Mouse (Mus musculus) ES-E14 (cell line): ENCODE measurements at regions not wholly inside any gene's neighbourhood (a gene's known extent, or its start where the extent isn't known, plus 50 kb on each side); places are given as distances from the start of the nearest gene placed in this dataset.

Experiments
- DNase-seq: peaks from one replicate; pipeline ENCODE4 v3.0.0-alpha.2; 2013; ENCODE audit warnings: low read depth, low spot score
- H3K27ac ChIP-seq: 2 replicates; pipeline ENCODE4 v1.5.1; 2012; ENCODE audit warnings: low read depth, mild to moderate bottlenecking, low read length, moderate library complexity, mixed read lengths; ENCODE audit not compliant: poor library complexity, insufficient read depth, severe bottlenecking
- H3K36me3 ChIP-seq: 2 replicates; pipeline ENCODE4 v1.6.1; 2012; ENCODE audit warnings: mild to moderate bottlenecking, low read length, moderate library complexity, mixed read lengths; ENCODE audit not compliant: control insufficient read depth, poor library complexity, insufficient read depth, severe bottlenecking
- H3K4me1 ChIP-seq, 2 experiments: fragments of 150-350 bp in 1 of 2; sonication (generic) in 1 of 2; 2 replicates each; pipeline ENCODE4 v1.6.1; 2012; ENCODE audit warnings: low read length in 2 of 2, mild to moderate bottlenecking in 1 of 2, mixed read lengths in 1 of 2; ENCODE audit not compliant: control insufficient read depth in 2 of 2, insufficient read depth in 2 of 2, poor library complexity in 1 of 2
- H3K4me3 ChIP-seq, 2 experiments: fragments of 150-350 bp in 1 of 2; sonication (generic) in 1 of 2; 2 replicates each; pipeline ENCODE4 v1.5.1; 2012; ENCODE audit warnings: low read length in 2 of 2, low read depth in 1 of 2, mild to moderate bottlenecking in 1 of 2, mixed read lengths in 1 of 2; ENCODE audit not compliant: insufficient read depth in 1 of 2, poor library complexity in 1 of 2, severe bottlenecking in 1 of 2
- H3K9ac ChIP-seq: 2 replicates; pipeline ENCODE4 v1.6.1; 2012; ENCODE audit warnings: low read depth, mild to moderate bottlenecking, low read length, mixed read lengths; ENCODE audit not compliant: poor library complexity, insufficient read depth, severe bottlenecking
- H3K9me3 ChIP-seq: fragments of 150-350 bp; sonication (generic); 2 replicates; pipeline ENCODE4 v1.6.1; 2012; ENCODE audit warnings: low read depth, mild to moderate bottlenecking, low read length; ENCODE audit not compliant: control insufficient read depth, insufficient read depth
- CHD2 ChIP-seq: IDR thresholded peaks from 2 replicates; pipeline ENCODE4 v1.6.1; 2014; ENCODE audit warnings: mild to moderate bottlenecking, low read depth, low read length, inconsistent platforms
- HCFC1 ChIP-seq: IDR thresholded peaks from 2 replicates; pipeline ENCODE4 v1.6.1; 2012; ENCODE audit warnings: low read length, inconsistent platforms, borderline replicate concordance; ENCODE audit not compliant: insufficient read depth
- MAFK ChIP-seq: IDR thresholded peaks from 2 replicates; pipeline ENCODE4 v1.6.1; 2014; ENCODE audit warnings: mild to moderate bottlenecking, low read depth, low read length, inconsistent platforms; ENCODE audit not compliant: insufficient read depth
- ZC3H11A ChIP-seq: IDR thresholded peaks from 2 replicates; pipeline ENCODE4 v1.6.1; 2012; ENCODE audit warnings: low read depth, mild to moderate bottlenecking, inconsistent platforms, low read length, borderline replicate concordance
- ZNF384 ChIP-seq: IDR thresholded peaks from 2 replicates; pipeline ENCODE4 v1.6.1; 2012; ENCODE audit warnings: low read depth, low read length, inconsistent platforms
- in situ Hi-C, 2 experiments: fragments of 600-800 bp; cut with MboI; formaldehyde crosslinking; loops; one replicate each; pipeline ENCODE4 v1.15.1; 2025; ENCODE audit warnings: low sequenced_read_pairs in 2 of 2, inconsistent platforms in 1 of 2; ENCODE audit not compliant: unreplicated experiment in 2 of 2

GRCm38 (mm10) chr13:6199107-6199506 lies 337.8 kb downstream of the Klf6 start:
- in situ Hi-C loops = no loop called here
- Histone ChIP-seq H3K36me3 (no peaks in the 10 kb centered on the region), H3K9ac (no peak overlapping the region), H3K4me1 (peaks cover 0 to 3% of the 10 kb centered on the region in 2 experiments; a peak in 1 of 4 replicates), H3K9me3 (no peaks in the 10 kb centered on the region), H3K4me3 (no peak overlapping the region), H3K27ac (no peak overlapping the region)
- no peak for TF ChIP-seq ZC3H11A
- no peak for TF ChIP-seq MAFK
- TF ChIP-seq CHD2 = no peak
- no peak for TF ChIP-seq HCFC1
- no peak for TF ChIP-seq ZNF384
- no peak for DNase-seq

GRCm38 (mm10) chr13:6201516-6201915 lies 340.2 kb downstream of the Klf6 start:
- Histone ChIP-seq H3K4me1 (no peaks in the 10 kb centered on the region), H3K4me3 (no peak overlapping the region), H3K9me3 (no peaks in the 10 kb centered on the region), H3K36me3 (no peaks in the 10 kb centered on the region), H3K27ac (no peak overlapping the region), H3K9ac (no peak overlapping the region)
- DNase-seq = no peak
- no peak for TF ChIP-seq ZC3H11A
- no peak for TF ChIP-seq ZNF384
- no peak for TF ChIP-seq MAFK
- TF ChIP-seq CHD2 = no peak
- TF ChIP-seq HCFC1 = no peak
- in situ Hi-C loops = no loop called here

- in situ Hi-C loops = no loop called here
- no peaks in the 10 kb centered on the region for H3K9me3 ChIP-seq
- no peak overlapping the region for H3K4me3 ChIP-seq
- no peaks in the 10 kb centered on the region for H3K36me3 ChIP-seq
- H3K27ac ChIP-seq = no peak overlapping the region
- no peak for TF ChIP-seq HCFC1
- no peak for TF ChIP-seq ZC3H11A
- TF ChIP-seq CHD2 = no peak
- no peak for TF ChIP-seq MAFK
- TF ChIP-seq ZNF384 = no peak
- H3K9ac ChIP-seq = no peak overlapping the region
- no peaks in the 10 kb centered on the region for H3K4me1 ChIP-seq
- no peak for DNase-seq
Measured at GRCm38 (mm10) chr13:6204801-6205200, 343.1 kb upstream of the Pitrm1 start.

- DNase-seq = no peak
- no peak for TF ChIP-seq ZNF384
- TF ChIP-seq CHD2 = no peak
- TF ChIP-seq MAFK = no peak
- no peak for TF ChIP-seq ZC3H11A
- TF ChIP-seq HCFC1 = no peak
- in situ Hi-C loops = no loop called here
- H3K9ac ChIP-seq = no peak overlapping the region
- H3K36me3 ChIP-seq = no peaks in the 10 kb centered on the region
- H3K4me3 ChIP-seq = no peak overlapping the region
- H3K9me3 ChIP-seq = no peaks in the 10 kb centered on the region
- no peaks in the 10 kb centered on the region for H3K4me1 ChIP-seq
- H3K27ac ChIP-seq = no peak overlapping the region
Measured at GRCm38 (mm10) chr13:6212550-6212949, 335.4 kb upstream of the Pitrm1 start.

GRCm38 (mm10) chr13:6214189-6214588 lies 333.8 kb upstream of the Pitrm1 start:
- Histone ChIP-seq H3K36me3 (no peaks in the 10 kb centered on the region), H3K9me3 (no peaks in the 10 kb centered on the region), H3K4me1 (no peaks in the 10 kb centered on the region), H3K9ac (no peak overlapping the region), H3K4me3 (no peak overlapping the region), H3K27ac (no peak overlapping the region)
- TF ChIP-seq HCFC1 (no peak), ZNF384 (no peak), CHD2 (no peak), MAFK (no peak), ZC3H11A (no peak)
- in situ Hi-C loops = no loop called here
- DNase-seq = no peak
